Mouse (Mus musculus): ENCODE measurements around the gene Scyl3. TPM values are rescaled to one million over a fixed set of nuclear protein-coding genes. Genes with fewer than 3 reads are reported as not detected.

Scyl3 gene
- total and polyA plus RNA-seq, 2 experiments from 2014 or later: 7.3 to 11.2 TPM

- TF ChIP-seq CTCF (IDR thresholded peaks at IDR 0.05; ENCODE audit: low read depth) (no peak), EP300 (IDR thresholded peaks at IDR 0.05; ENCODE audit: low read depth) (no peak)
- Histone ChIP-seq H3K4me1 (ENCODE audit: control insufficient read depth, insufficient read depth) (no peaks in the 10 kb centered on the region), H3K27me3 (ENCODE audit: control insufficient read depth, insufficient read depth, low read length) (no peaks in the 10 kb centered on the region), H3K4me2 (ENCODE audit: low read depth, low read length) (no peak overlapping the region), H3K27ac (ENCODE audit: low read depth) (no peak overlapping the region), H3K9me3 (replicated peaks; ENCODE audit: control insufficient read depth, low read length) (no peaks in the 10 kb centered on the region), H3K9ac (replicated peaks; ENCODE audit: low read depth, low read length) (no peak overlapping the region), H3K4me3 (ENCODE audit: low read depth, low read length) (no peak overlapping the region), H3K36me3 (replicated peaks; ENCODE audit: control insufficient read depth, insufficient read depth, low read length) (no peaks in the 10 kb centered on the region)
- WGBS: 86% methylated on average over 9 of the region's 9 CpGs
- ATAC-seq (ENCODE audit: insufficient read depth, low read depth): no peak
- no peak for DNase-seq (ENCODE audit: low spot score)
These were observed 18.1 kb upstream of the Scyl3 start for GRCm38 (mm10) chr1:163910785-163911184.

DNA sequence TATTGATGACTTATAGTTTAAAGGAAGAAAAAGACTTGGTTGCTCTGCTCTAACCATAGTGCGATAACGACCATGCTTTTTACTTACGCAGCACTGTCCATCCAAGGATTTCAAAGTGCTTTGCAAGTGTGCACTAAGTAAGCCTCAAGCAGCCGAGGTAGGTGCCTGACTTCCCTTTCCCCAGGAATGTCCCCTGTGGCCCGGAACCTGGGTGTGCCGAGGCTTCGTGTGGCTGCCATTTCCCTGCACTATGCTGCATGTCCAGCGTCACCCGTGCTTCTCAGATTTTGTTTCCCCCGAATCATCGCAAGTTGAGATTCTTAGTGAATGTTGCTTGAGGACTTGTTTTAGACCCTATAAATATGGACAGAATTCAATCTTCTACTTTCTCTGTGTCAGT is 16.9 kb upstream of the Scyl3 start:
- TF ChIP-seq EP300 (IDR thresholded peaks at IDR 0.05; ENCODE audit: low read depth) (no peak), CTCF (IDR thresholded peaks at IDR 0.05; ENCODE audit: low read depth) (no peak)
- no peak overlapping the region for H3K4me2 ChIP-seq (ENCODE audit: low read depth, low read length)
- 90% methylated on average over 11 of the region's 11 CpGs for WGBS
- no peak overlapping the region for H3K4me3 ChIP-seq (ENCODE audit: low read depth, low read length)
- ATAC-seq (ENCODE audit: insufficient read depth, low read depth) (no peak), DNase-seq (ENCODE audit: low spot score) (no peak)
- no peak overlapping the region for H3K27ac ChIP-seq (ENCODE audit: low read depth)
- H3K9ac ChIP-seq (replicated peaks; ENCODE audit: low read depth, low read length): no peak overlapping the region
- H3K36me3 ChIP-seq (replicated peaks; ENCODE audit: control insufficient read depth, insufficient read depth, low read length): peaks cover 4% of the 10 kb centered on the region; the same call in 1 of the 2 replicates
- no peaks in the 10 kb centered on the region for H3K4me1 ChIP-seq (ENCODE audit: control insufficient read depth, insufficient read depth)
- no peaks in the 10 kb centered on the region for H3K27me3 ChIP-seq (ENCODE audit: control insufficient read depth, insufficient read depth, low read length)
- H3K9me3 ChIP-seq (replicated peaks; ENCODE audit: control insufficient read depth, low read length): no peaks in the 10 kb centered on the region

DNA sequence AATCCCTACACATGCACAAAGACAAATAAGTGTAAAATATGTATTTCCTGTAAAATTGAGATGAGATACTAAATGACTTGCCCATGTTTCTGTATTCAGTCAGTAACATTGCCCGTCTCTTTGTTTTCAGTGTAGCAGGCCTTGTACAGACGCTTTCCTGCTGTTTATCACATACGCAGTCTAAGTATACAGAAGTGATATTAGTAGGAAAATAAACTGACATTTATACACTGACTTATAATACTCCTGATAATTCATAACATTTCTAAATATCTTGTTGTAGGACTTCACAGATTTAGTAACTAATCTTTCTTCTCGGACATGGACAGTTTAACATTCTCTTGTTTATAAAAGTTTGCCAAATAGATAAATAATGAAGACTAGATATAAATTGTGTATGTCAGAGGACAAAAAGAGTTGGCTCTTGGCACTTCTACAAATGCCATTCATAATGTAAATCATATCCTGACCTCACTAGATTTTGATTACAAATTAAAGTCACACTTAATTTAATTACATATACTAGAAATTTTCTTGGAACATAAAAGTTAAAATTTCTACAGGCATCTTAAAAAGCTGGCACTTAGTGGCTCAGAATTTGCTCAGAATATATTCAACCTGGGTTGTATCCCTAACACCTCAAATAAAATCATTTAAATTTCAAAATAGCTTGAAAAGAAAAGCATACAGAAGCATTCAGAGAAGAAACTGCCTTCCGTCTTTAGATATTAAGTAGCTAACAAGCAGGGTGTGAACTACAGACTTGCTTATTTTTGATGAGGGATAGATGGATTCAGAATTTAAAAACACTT is 11.3 kb upstream of the Scyl3 start:
- Histone ChIP-seq H3K4me1 (ENCODE audit: control insufficient read depth, insufficient read depth) (no peaks in the 10 kb centered on the region), H3K36me3 (replicated peaks; ENCODE audit: control insufficient read depth, insufficient read depth, low read length) (peaks cover 8% of the 10 kb centered on the region; the same call in 1 of the 2 replicates), H3K9me3 (replicated peaks; ENCODE audit: control insufficient read depth, low read length) (no peaks in the 10 kb centered on the region), H3K27ac (ENCODE audit: low read depth) (no peak overlapping the region), H3K27me3 (ENCODE audit: control insufficient read depth, insufficient read depth, low read length) (no peaks in the 10 kb centered on the region), H3K4me2 (ENCODE audit: low read depth, low read length) (no peak overlapping the region), H3K9ac (replicated peaks; ENCODE audit: low read depth, low read length) (no peak overlapping the region), H3K4me3 (ENCODE audit: low read depth, low read length) (no peak overlapping the region)
- WGBS: 88% methylated on average over 5 of the region's 5 CpGs
- no peak for DNase-seq (ENCODE audit: low spot score)
- ATAC-seq (ENCODE audit: insufficient read depth, low read depth): no peak
- TF ChIP-seq CTCF (IDR thresholded peaks at IDR 0.05; ENCODE audit: low read depth): no peak
- TF ChIP-seq EP300 (IDR thresholded peaks at IDR 0.05; ENCODE audit: low read depth): no peak

GRCm38 (mm10) chr1:163924093-163924492 is 4.8 kb upstream of the Scyl3 start:
- Histone ChIP-seq H3K27ac (ENCODE audit: low read depth) (no peak overlapping the region), H3K9ac (replicated peaks; ENCODE audit: low read depth, low read length) (no peak overlapping the region), H3K4me2 (ENCODE audit: low read depth, low read length) (no peak overlapping the region), H3K27me3 (ENCODE audit: control insufficient read depth, insufficient read depth, low read length) (no peaks in the 10 kb centered on the region), H3K9me3 (replicated peaks; ENCODE audit: control insufficient read depth, low read length) (no peaks in the 10 kb centered on the region), H3K4me3 (ENCODE audit: low read depth, low read length) (no peak overlapping the region), H3K36me3 (replicated peaks; ENCODE audit: control insufficient read depth, insufficient read depth, low read length) (no peaks in the 10 kb centered on the region), H3K4me1 (ENCODE audit: control insufficient read depth, insufficient read depth) (0 out of 2 replicates have a peak, but pooled peaks cover 2% of the 10 kb centered on the region)
- DNase-seq (ENCODE audit: low spot score): no peak
- 56% methylated on average over 8 of the region's 8 CpGs for WGBS
- ATAC-seq (ENCODE audit: insufficient read depth, low read depth): no peak
- TF ChIP-seq CTCF (IDR thresholded peaks at IDR 0.05; ENCODE audit: low read depth): no peak
- no peak for TF ChIP-seq EP300 (IDR thresholded peaks at IDR 0.05; ENCODE audit: low read depth)

DNA sequence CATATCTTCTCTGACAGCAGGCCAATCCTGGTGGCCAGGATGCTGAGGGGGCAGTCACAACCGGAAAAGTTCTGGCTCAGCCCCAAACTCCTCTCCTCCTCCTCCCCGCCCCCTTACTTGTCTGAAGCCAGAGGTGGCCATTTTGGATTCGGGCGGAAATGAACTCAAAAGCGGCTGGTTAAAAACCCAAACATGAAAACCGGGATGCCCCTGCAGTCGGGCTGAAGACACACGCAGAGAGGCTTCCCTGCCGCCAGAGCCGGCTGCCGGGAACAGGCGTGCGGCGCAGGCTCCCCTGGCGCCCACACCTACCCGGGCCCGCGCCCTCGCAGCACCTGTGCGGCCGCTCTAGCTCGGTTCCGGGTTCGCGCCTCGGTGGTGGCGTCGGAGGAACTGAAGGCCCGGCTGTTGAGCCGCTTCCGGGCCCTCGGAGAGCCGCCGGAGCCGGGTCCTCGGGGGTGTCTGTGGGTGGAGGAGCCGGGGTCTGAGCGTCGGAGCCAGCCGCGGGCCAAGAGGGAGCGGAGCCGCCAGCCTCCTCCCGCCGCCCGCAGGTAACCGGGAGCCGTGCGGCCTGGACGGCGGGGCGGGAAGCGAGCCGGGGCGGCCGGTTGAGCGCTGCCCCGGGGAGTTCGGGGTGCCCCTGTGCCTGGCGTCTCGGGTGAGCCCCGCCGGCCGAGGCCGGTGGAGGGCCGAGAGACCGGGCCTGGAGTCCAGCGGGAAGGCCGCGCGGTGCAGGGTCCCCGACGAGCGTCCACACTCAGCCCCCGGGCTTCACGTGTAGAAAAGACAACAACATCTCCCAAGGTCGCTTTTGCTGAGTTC is 947 bp downstream of the Scyl3 start:
- peaks cover 10% of the 10 kb centered on the region for H3K4me1 ChIP-seq (ENCODE audit: control insufficient read depth, insufficient read depth)
- ATAC-seq (ENCODE audit: insufficient read depth, low read depth): peak; percentile 90
- H3K4me2 ChIP-seq (ENCODE audit: low read depth, low read length): peak overlapping the region; percentile 88
- H3K9ac ChIP-seq (replicated peaks; ENCODE audit: low read depth, low read length): peak overlapping the region; percentile 99
- H3K27me3 ChIP-seq (ENCODE audit: control insufficient read depth, insufficient read depth, low read length): no peaks in the 10 kb centered on the region
- peak; percentile 75; the same call in 1 of the 2 replicates for TF ChIP-seq EP300 (IDR thresholded peaks at IDR 0.05; ENCODE audit: low read depth)
- no peak for TF ChIP-seq CTCF (IDR thresholded peaks at IDR 0.05; ENCODE audit: low read depth)
- no peaks in the 10 kb centered on the region for H3K9me3 ChIP-seq (replicated peaks; ENCODE audit: control insufficient read depth, low read length)
- DNase-seq (ENCODE audit: low spot score): peak; percentile 90
- under 1% methylated on average over 77 of the region's 77 CpGs for whole genome bisulfite sequencing
- peak overlapping the region; percentile 60 for H3K27ac ChIP-seq (ENCODE audit: low read depth)
- peaks cover 16% of the 10 kb centered on the region for H3K36me3 ChIP-seq (replicated peaks; ENCODE audit: control insufficient read depth, insufficient read depth, low read length)
- H3K4me3 ChIP-seq (ENCODE audit: low read depth, low read length): peak overlapping the region; percentile 98
